Mouse (Mus musculus): ENCODE measurements around the gene Cldn14. TPM values are rescaled to one million over a fixed set of nuclear protein-coding genes. Genes with fewer than 3 reads are reported as not detected.
"Not testable (repeated sequence)": the region's sequence is repeated elsewhere in the genome, so short reads cannot be mapped to it uniquely, and the experiment has no call there.

The Cldn14 gene
- polyA plus RNA-seq, 1 experiment from 2014 or later: not detected

- Histone ChIP-seq H3K9ac (no peak overlapping the region), H3K9me3 (no peaks in the 10 kb centered on the region), H3K36me3 (no peaks in the 10 kb centered on the region), H3K4me2 (no peak overlapping the region), H3K4me3 (no peak overlapping the region), H3K27me3 (no peaks in the 10 kb centered on the region), H3K27ac (no peak overlapping the region), H3K4me1 (no peaks in the 10 kb centered on the region)
- 80% methylated on average over 5 of the region's 5 CpGs for WGBS
- no peak for ATAC-seq (ENCODE audit: borderline replicate concordance, extremely low read depth, low FRiP score, low TSS enrichment)
Observed at GRCm38 (mm10) chr16:94032270-94032669, 23.6 kb upstream of the Cldn14 start.

- H3K4me2 ChIP-seq: peak overlapping the region; percentile 38
- no peak for ATAC-seq (ENCODE audit: borderline replicate concordance, extremely low read depth, low FRiP score, low TSS enrichment)
- no peaks in the 10 kb centered on the region for H3K36me3 ChIP-seq
Observed at GRCm38 (mm10) chr16:94023352-94024280, 15.0 kb upstream of the Cldn14 start.

GRCm38 (mm10) chr16:94019725-94020124, 11.1 kb upstream of the Cldn14 start:
- not testable (repeated sequence) for ATAC-seq (ENCODE audit: borderline replicate concordance, extremely low read depth, low FRiP score, low TSS enrichment); H3K27me3 ChIP-seq; H3K4me1 ChIP-seq; H3K4me2 ChIP-seq; H3K9ac ChIP-seq; H3K36me3 ChIP-seq; H3K27ac ChIP-seq; H3K9me3 ChIP-seq; H3K4me3 ChIP-seq
- WGBS: 63% methylated on average over 8 of the region's 8 CpGs

More at GRCm38 (mm10) chr16:94023352-94024280, 15.0 kb upstream of the Cldn14 start:
- Histone ChIP-seq H3K4me3 (no peak overlapping the region), H3K9ac (no peak overlapping the region), H3K4me1 (no peaks in the 10 kb centered on the region), H3K27me3 (no peaks in the 10 kb centered on the region), H3K27ac (no peak overlapping the region), H3K9me3 (no peaks in the 10 kb centered on the region)
- 24% methylated on average over 28 of the region's 28 CpGs for WGBS

GRCm38 (mm10) chr16:94017953-94018352, 9.3 kb upstream of the Cldn14 start:
- ATAC-seq (ENCODE audit: borderline replicate concordance, extremely low read depth, low FRiP score, low TSS enrichment): no peak
- no peak overlapping the region for H3K4me2 ChIP-seq
- H3K36me3 ChIP-seq: no peaks in the 10 kb centered on the region
- WGBS: 71% methylated on average over 4 of the region's 4 CpGs
- no peak overlapping the region for H3K27ac ChIP-seq
- H3K27me3 ChIP-seq: no peaks in the 10 kb centered on the region
- no peak overlapping the region for H3K9ac ChIP-seq
- H3K4me3 ChIP-seq: no peak overlapping the region
- no peaks in the 10 kb centered on the region for H3K9me3 ChIP-seq
- no peaks in the 10 kb centered on the region for H3K4me1 ChIP-seq

GRCm38 (mm10) chr16:94014489-94015096, 6.0 kb upstream of the Cldn14 start:
- H3K27ac ChIP-seq: no peak overlapping the region
- H3K36me3 ChIP-seq: no peaks in the 10 kb centered on the region
- no peak overlapping the region for H3K4me2 ChIP-seq
- 0 out of 2 replicates have a peak, but pooled peaks cover 3% of the 10 kb centered on the region for H3K4me1 ChIP-seq
- WGBS: 78% methylated on average over 5 of the region's 5 CpGs
- no peaks in the 10 kb centered on the region for H3K9me3 ChIP-seq
- H3K4me3 ChIP-seq: no peak overlapping the region
- H3K27me3 ChIP-seq: no peaks in the 10 kb centered on the region; the same call in 1 of the 2 replicates
- ATAC-seq (ENCODE audit: borderline replicate concordance, extremely low read depth, low FRiP score, low TSS enrichment): no peak
- H3K9ac ChIP-seq: no peak overlapping the region

GRCm38 (mm10) chr16:94013328-94014086, 4.9 kb upstream of the Cldn14 start:
- peak; percentile 52; the same call in 1 of the 2 replicates for ATAC-seq (ENCODE audit: borderline replicate concordance, extremely low read depth, low FRiP score, low TSS enrichment)
- not testable (repeated sequence) for H3K27ac ChIP-seq, H3K9ac ChIP-seq, H3K27me3 ChIP-seq, H3K4me2 ChIP-seq, H3K36me3 ChIP-seq, H3K4me3 ChIP-seq, H3K9me3 ChIP-seq, H3K4me1 ChIP-seq
- WGBS: 75% methylated on average over 8 of the region's 8 CpGs

- WGBS: 6% methylated on average over 5 of the region's 5 CpGs
- Histone ChIP-seq H3K9me3 (no peaks in the 10 kb centered on the region), H3K27me3 (no peaks in the 10 kb centered on the region; the same call in 1 of the 2 replicates), H3K9ac (no peak overlapping the region), H3K27ac (no peak overlapping the region), H3K36me3 (no peaks in the 10 kb centered on the region), H3K4me1 (0 out of 2 replicates have a peak, but pooled peaks cover 3% of the 10 kb centered on the region), H3K4me2 (no peak overlapping the region; the same call in 1 of the 2 replicates), H3K4me3 (no peak overlapping the region)
- no peak for ATAC-seq (ENCODE audit: borderline replicate concordance, extremely low read depth, low FRiP score, low TSS enrichment)
Observed at GRCm38 (mm10) chr16:94011224-94011623, 2.6 kb upstream of the Cldn14 start.

GRCm38 (mm10) chr16:94010633-94011032, 2.0 kb upstream of the Cldn14 start:
- 56% methylated on average over 3 of the region's 3 CpGs for WGBS
- Histone ChIP-seq H3K4me3 (no peak overlapping the region), H3K9ac (no peak overlapping the region), H3K9me3 (no peaks in the 10 kb centered on the region), H3K27me3 (no peaks in the 10 kb centered on the region; the same call in 1 of the 2 replicates), H3K4me2 (no peak overlapping the region; the same call in 1 of the 2 replicates), H3K36me3 (no peaks in the 10 kb centered on the region), H3K4me1 (0 out of 2 replicates have a peak, but pooled peaks cover 3% of the 10 kb centered on the region), H3K27ac (no peak overlapping the region)
- no peak for ATAC-seq (ENCODE audit: borderline replicate concordance, extremely low read depth, low FRiP score, low TSS enrichment)

GRCm38 (mm10) chr16:94010156-94010555, 1.5 kb upstream of the Cldn14 start:
- Histone ChIP-seq H3K27ac (no peak overlapping the region), H3K9ac (no peak overlapping the region), H3K36me3 (no peaks in the 10 kb centered on the region), H3K4me3 (no peak overlapping the region), H3K4me1 (0 out of 2 replicates have a peak, but pooled peaks cover 3% of the 10 kb centered on the region), H3K27me3 (no peaks in the 10 kb centered on the region; the same call in 1 of the 2 replicates), H3K9me3 (no peaks in the 10 kb centered on the region), H3K4me2 (no peak overlapping the region)
- no peak for ATAC-seq (ENCODE audit: borderline replicate concordance, extremely low read depth, low FRiP score, low TSS enrichment)
- WGBS: 68% methylated on average over 5 of the region's 5 CpGs

- 57% methylated on average over 5 of the region's 5 CpGs for WGBS
- Histone ChIP-seq H3K36me3 (no peaks in the 10 kb centered on the region), H3K4me3 (no peak overlapping the region), H3K4me1 (0 out of 2 replicates have a peak, but pooled peaks cover 3% of the 10 kb centered on the region), H3K4me2 (no peak overlapping the region), H3K9ac (no peak overlapping the region), H3K9me3 (no peaks in the 10 kb centered on the region), H3K27me3 (no peaks in the 10 kb centered on the region; the same call in 1 of the 2 replicates), H3K27ac (no peak overlapping the region)
- no peak for ATAC-seq (ENCODE audit: borderline replicate concordance, extremely low read depth, low FRiP score, low TSS enrichment)
Observed at GRCm38 (mm10) chr16:94009356-94009755, 719 bp upstream of the Cldn14 start.

All from lung, embryonic 15.5 days (tissue).